Mouse (Mus musculus): ENCODE measurements around the gene Tmem130. TPM values are rescaled to one million over a fixed set of nuclear protein-coding genes. Genes with fewer than 3 reads are reported as not detected.
A peak's percentile ranks its signal among the peaks of the same experiment; 100 is the strongest.
"Not testable (repeated sequence)": the region's sequence is repeated elsewhere in the genome, so short reads cannot be mapped to it uniquely, and the experiment has no call there.

The Tmem130 gene
- polyA plus RNA-seq, 1 experiment from 2014 or later, result 0.12 TPM

DNA sequence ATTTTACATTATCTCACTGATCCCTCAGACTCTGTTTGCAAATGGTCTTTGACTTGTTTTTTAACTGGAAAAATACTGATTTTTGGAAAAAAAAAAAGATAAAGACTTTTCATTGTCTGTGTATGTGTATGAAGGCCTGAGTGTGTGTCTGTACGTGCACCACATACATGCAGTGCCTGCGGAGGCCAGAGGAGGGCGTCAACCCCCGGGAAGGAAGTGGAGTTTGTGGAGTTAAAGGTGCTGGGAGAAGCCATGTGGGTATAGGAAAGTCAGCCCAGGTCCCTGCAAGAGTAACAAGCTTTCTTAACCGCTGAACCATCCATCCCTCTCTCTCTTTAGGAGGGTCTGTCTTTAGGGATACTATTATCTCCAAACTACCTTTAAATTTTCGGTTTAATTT, 11.6 kb upstream of the Tmem130 start:
- WGBS, result 96% methylated on average over 6 of the region's 6 CpGs
- H3K36me3 ChIP-seq (ENCODE audit: control insufficient read depth, insufficient read depth, low read length), result peaks cover 67% of the 10 kb centered on the region
- ATAC-seq (ENCODE audit: low FRiP score, low TSS enrichment), result no peak

DNA sequence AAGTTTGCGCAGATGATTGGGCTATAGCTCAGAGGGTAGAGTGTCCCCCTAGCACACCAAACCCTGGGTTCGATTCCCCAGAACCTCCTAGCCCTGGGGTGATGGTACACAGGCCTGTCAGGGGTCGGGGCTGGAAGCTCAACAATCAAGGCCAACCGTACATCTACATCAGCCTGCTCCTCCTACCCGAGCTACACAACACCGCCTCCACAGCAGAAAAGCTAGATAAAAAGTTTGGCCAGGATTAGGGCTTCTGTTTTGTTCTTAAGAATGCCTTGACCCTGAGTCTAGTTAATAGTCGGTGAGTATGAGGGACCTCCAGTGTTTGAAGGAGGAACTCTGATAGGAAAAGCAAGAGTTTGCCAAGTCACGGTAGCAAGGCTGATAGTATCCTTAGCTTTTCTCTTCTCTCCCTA, 7.5 kb upstream of the Tmem130 start:
- Histone ChIP-seq H3K4me2 (replicated peaks; ENCODE audit: low read depth, low read length) (peak overlapping the region; percentile 61), H3K9me3 (ENCODE audit: control insufficient read depth, low read length) (no peaks in the 10 kb centered on the region), H3K27me3 (ENCODE audit: control insufficient read depth, insufficient read depth, low read length) (no peaks in the 10 kb centered on the region), H3K4me1 (ENCODE audit: control insufficient read depth, insufficient read depth, low read length) (peaks cover 6% of the 10 kb centered on the region), H3K4me3 (ENCODE audit: low read length) (peak overlapping the region; percentile 95), H3K9ac (ENCODE audit: low read depth, low read length) (peak overlapping the region; percentile 97), H3K27ac (ENCODE audit: low read depth, low read length) (peak overlapping the region; percentile 96; the same call in 1 of the 2 replicates), H3K36me3 (ENCODE audit: control insufficient read depth, insufficient read depth, low read length) (peaks cover 27% of the 10 kb centered on the region)
- peak; percentile 1; the same call in 1 of the 2 replicates for ATAC-seq (ENCODE audit: low FRiP score, low TSS enrichment)
- 24% methylated on average over 8 of the region's 8 CpGs for WGBS

More for the DNA sequence above, 11.6 kb upstream of the Tmem130 start:
- no peak overlapping the region for H3K4me2 ChIP-seq (replicated peaks; ENCODE audit: low read depth, low read length)
- H3K4me1 ChIP-seq (ENCODE audit: control insufficient read depth, insufficient read depth, low read length), result peaks cover 6% of the 10 kb centered on the region
- no peak overlapping the region for H3K27ac ChIP-seq (ENCODE audit: low read depth, low read length)
- no peak overlapping the region for H3K9ac ChIP-seq (ENCODE audit: low read depth, low read length)
- no peak overlapping the region for H3K4me3 ChIP-seq (ENCODE audit: low read length)
- no peaks in the 10 kb centered on the region for H3K9me3 ChIP-seq (ENCODE audit: control insufficient read depth, low read length)
- H3K27me3 ChIP-seq (ENCODE audit: control insufficient read depth, insufficient read depth, low read length), result no peaks in the 10 kb centered on the region

- peak overlapping the region; percentile 95 for H3K4me3 ChIP-seq (ENCODE audit: low read length)
- no peaks in the 10 kb centered on the region for H3K9me3 ChIP-seq (ENCODE audit: control insufficient read depth, low read length)
- H3K36me3 ChIP-seq (ENCODE audit: control insufficient read depth, insufficient read depth, low read length), result peaks cover 18% of the 10 kb centered on the region
- ATAC-seq (ENCODE audit: low FRiP score, low TSS enrichment), result peak; percentile 94
- peak overlapping the region; percentile 96 for H3K27ac ChIP-seq (ENCODE audit: low read depth, low read length)
- under 1% methylated on average over 86 of the region's 92 CpGs for WGBS
- no peaks in the 10 kb centered on the region for H3K27me3 ChIP-seq (ENCODE audit: control insufficient read depth, insufficient read depth, low read length)
- peaks cover 6% of the 10 kb centered on the region for H3K4me1 ChIP-seq (ENCODE audit: control insufficient read depth, insufficient read depth, low read length)
- H3K4me2 ChIP-seq (replicated peaks; ENCODE audit: low read depth, low read length), result peak overlapping the region; percentile 61
- H3K9ac ChIP-seq (ENCODE audit: low read depth, low read length), result peak overlapping the region; percentile 97
Observed at GRCm38 (mm10) chr5:144767911-144768841, 6.6 kb upstream of the Tmem130 start.

DNA sequence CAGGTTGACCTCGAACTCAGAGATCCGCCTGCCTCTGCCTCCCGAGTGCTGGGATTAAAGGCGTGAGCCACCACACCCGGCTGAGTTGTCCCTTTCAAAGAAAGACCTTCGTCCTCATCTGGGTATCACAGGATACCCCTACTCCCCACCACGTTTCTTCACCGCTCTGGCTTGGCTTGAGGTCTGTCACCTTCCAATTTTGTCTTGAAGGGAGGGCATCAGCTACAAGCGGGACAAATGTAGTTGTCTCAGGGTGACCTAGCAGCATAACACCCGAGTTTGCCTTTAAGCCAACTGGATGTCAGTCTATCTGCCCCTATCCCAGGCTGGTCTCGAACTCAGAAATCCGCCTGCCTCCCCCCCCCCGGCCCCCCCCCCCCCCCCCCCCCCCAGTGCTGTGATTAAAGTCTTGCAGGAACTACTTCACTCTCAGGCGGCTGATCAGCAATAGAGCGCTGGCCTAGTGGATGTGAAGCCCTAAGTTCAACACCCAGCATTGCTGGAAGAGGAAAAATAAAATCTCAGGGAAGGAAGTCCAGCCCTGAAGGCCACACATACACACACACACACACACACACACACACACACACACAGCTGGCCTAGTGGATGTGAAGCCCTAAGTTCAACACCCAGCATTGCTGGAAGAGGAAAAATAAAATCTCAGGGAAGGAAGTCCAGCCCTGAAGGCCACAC, 5.6 kb upstream of the Tmem130 start, which contains the start of gene Trrap:
Gene Trrap (plus strand): TSS at position 627 of the 693 bp plus-strand sequence.
- Histone ChIP-seq H3K9ac (ENCODE audit: low read depth, low read length) (peak within 1 kb of the TSS; percentile 97), H3K36me3 (ENCODE audit: control insufficient read depth, insufficient read depth, low read length) (peaks cover 13% of the 10 kb centered on the region)
- 91% methylated on average over 14 of the region's 15 CpGs for WGBS

GRCm38 (mm10) chr5:144766646-144767045, 5.0 kb upstream of the Tmem130 start:
- no peak overlapping the region for H3K9ac ChIP-seq (ENCODE audit: low read depth, low read length)
- H3K4me3 ChIP-seq (ENCODE audit: low read length), result no peak overlapping the region
- peaks cover 6% of the 10 kb centered on the region for H3K4me1 ChIP-seq (ENCODE audit: control insufficient read depth, insufficient read depth, low read length)
- H3K36me3 ChIP-seq (ENCODE audit: control insufficient read depth, insufficient read depth, low read length), result peaks cover 9% of the 10 kb centered on the region
- no peak overlapping the region for H3K4me2 ChIP-seq (replicated peaks; ENCODE audit: low read depth, low read length)
- 84% methylated on average over 11 of the region's 11 CpGs for WGBS
- no peak for ATAC-seq (ENCODE audit: low FRiP score, low TSS enrichment)
- peaks cover 10% of the 10 kb centered on the region for H3K27me3 ChIP-seq (ENCODE audit: control insufficient read depth, insufficient read depth, low read length)
- H3K27ac ChIP-seq (ENCODE audit: low read depth, low read length), result no peak overlapping the region
- H3K9me3 ChIP-seq (ENCODE audit: control insufficient read depth, low read length), result no peaks in the 10 kb centered on the region

More for the DNA sequence above, 5.6 kb upstream of the Tmem130 start, which contains the start of gene Trrap:
- not testable (repeated sequence) for H3K27me3 ChIP-seq (ENCODE audit: control insufficient read depth, insufficient read depth, low read length); H3K4me1 ChIP-seq (ENCODE audit: control insufficient read depth, insufficient read depth, low read length); H3K9me3 ChIP-seq (ENCODE audit: control insufficient read depth, low read length); ATAC-seq (ENCODE audit: low FRiP score, low TSS enrichment)
- peak within 1 kb of the TSS; percentile 61 for H3K4me2 ChIP-seq (replicated peaks; ENCODE audit: low read depth, low read length)
- peak within 1 kb of the TSS; percentile 95 for H3K4me3 ChIP-seq (ENCODE audit: low read length)
- peak within 1 kb of the TSS; percentile 96 for H3K27ac ChIP-seq (ENCODE audit: low read depth, low read length)

DNA sequence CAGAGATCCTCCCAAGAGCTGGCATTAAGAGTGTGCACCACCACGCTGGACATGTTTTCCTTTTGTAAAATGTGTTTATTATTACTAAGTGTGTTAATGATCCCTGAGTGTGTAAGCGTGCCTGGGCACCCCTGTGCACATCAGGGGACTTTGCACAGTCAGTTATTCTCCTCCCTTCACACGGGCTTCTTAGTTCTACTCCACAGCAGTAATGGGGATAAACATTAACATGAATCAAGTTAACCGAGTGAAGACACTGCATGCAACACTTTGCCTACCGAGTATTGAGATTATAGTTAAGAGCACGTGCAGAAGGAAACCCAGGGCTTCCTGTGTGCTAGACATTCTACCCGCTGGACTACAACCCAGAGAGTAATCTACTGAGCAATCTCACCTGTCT, 4.4 kb upstream of the Tmem130 start:
- Histone ChIP-seq H3K9ac (ENCODE audit: low read depth, low read length) (no peak overlapping the region), H3K36me3 (ENCODE audit: control insufficient read depth, insufficient read depth, low read length) (peaks cover 2% of the 10 kb centered on the region), H3K4me3 (ENCODE audit: low read length) (no peak overlapping the region), H3K4me2 (replicated peaks; ENCODE audit: low read depth, low read length) (no peak overlapping the region), H3K27ac (ENCODE audit: low read depth, low read length) (no peak overlapping the region), H3K4me1 (ENCODE audit: control insufficient read depth, insufficient read depth, low read length) (peaks cover 8% of the 10 kb centered on the region), H3K9me3 (ENCODE audit: control insufficient read depth, low read length) (no peaks in the 10 kb centered on the region), H3K27me3 (ENCODE audit: control insufficient read depth, insufficient read depth, low read length) (peaks cover 15% of the 10 kb centered on the region)
- 62% methylated on average over 7 of the region's 7 CpGs for WGBS
- no peak for ATAC-seq (ENCODE audit: low FRiP score, low TSS enrichment)

DNA sequence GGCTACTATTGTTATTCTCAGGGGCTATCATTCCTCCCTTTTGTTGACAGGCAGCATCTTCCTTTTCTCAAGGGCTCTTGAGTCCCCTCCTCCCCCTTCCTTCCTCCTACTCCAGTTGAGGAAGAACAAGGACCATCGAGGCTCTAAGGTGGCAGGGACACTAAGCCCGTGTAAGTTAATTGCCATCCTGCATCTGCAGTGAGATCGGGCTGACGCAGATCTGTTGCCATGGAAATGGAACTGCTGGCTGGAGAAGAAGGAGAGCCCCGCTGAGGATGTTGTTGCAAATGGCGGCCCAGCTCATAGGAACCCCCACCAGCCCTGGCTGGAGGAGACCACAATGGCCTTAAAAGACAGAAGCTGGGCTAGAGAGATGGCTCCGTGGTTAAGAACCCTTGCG, 3.2 kb downstream of the Tmem130 start:
- H3K9ac ChIP-seq (ENCODE audit: low read depth, low read length), result no peak overlapping the region
- WGBS, result 22% methylated on average over 8 of the region's 8 CpGs
- H3K4me3 ChIP-seq (ENCODE audit: low read length), result no peak overlapping the region
- H3K27ac ChIP-seq (ENCODE audit: low read depth, low read length), result no peak overlapping the region
- H3K27me3 ChIP-seq (ENCODE audit: control insufficient read depth, insufficient read depth, low read length), result peaks cover 18% of the 10 kb centered on the region
- H3K9me3 ChIP-seq (ENCODE audit: control insufficient read depth, low read length), result no peaks in the 10 kb centered on the region
- H3K4me2 ChIP-seq (replicated peaks; ENCODE audit: low read depth, low read length), result no peak overlapping the region
- H3K4me1 ChIP-seq (ENCODE audit: control insufficient read depth, insufficient read depth, low read length), result 0 out of 2 replicates have a peak, but pooled peaks cover 5% of the 10 kb centered on the region
- no peak for ATAC-seq (ENCODE audit: low FRiP score, low TSS enrichment)
- H3K36me3 ChIP-seq (ENCODE audit: control insufficient read depth, insufficient read depth, low read length), result no peaks in the 10 kb centered on the region

DNA sequence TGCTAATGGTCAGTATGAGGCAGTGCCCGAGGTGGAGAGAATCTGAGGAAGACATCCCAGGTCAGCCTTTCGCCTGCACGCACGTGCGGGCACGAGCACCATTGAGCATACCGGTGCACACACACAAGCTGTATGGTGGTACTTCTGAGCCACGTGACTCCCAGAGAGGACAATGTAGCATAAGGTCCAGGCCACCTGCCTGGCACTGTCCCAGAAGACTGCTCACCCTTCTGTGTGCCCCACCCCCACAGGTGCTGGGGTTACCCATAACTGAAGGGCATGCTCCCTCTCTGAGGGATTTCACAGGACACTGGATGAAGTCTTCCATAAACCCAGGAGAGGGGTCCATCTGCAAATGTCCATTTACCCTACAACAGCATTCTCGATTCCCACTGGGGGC, 4.2 kb downstream of the Tmem130 start:
- no peaks in the 10 kb centered on the region for H3K9me3 ChIP-seq (ENCODE audit: control insufficient read depth, low read length)
- WGBS, result 87% methylated on average over 9 of the region's 9 CpGs
- no peaks in the 10 kb centered on the region for H3K36me3 ChIP-seq (ENCODE audit: control insufficient read depth, insufficient read depth, low read length)
- H3K27ac ChIP-seq (ENCODE audit: low read depth, low read length), result no peak overlapping the region
- no peak overlapping the region for H3K4me3 ChIP-seq (ENCODE audit: low read length)
- H3K9ac ChIP-seq (ENCODE audit: low read depth, low read length), result no peak overlapping the region
- H3K4me1 ChIP-seq (ENCODE audit: control insufficient read depth, insufficient read depth, low read length), result peaks cover 7% of the 10 kb centered on the region; the same call in 1 of the 2 replicates
- no peak for ATAC-seq (ENCODE audit: low FRiP score, low TSS enrichment)
- peaks cover 15% of the 10 kb centered on the region for H3K27me3 ChIP-seq (ENCODE audit: control insufficient read depth, insufficient read depth, low read length)
- H3K4me2 ChIP-seq (replicated peaks; ENCODE audit: low read depth, low read length), result no peak overlapping the region
